Mouse (Mus musculus): Measurements from ENCODE around the gene Fancc. TPM values are rescaled to one million over a fixed set of nuclear protein-coding genes. Genes with fewer than 3 reads are reported as not detected.
A peak's percentile ranks its signal among the peaks of the same experiment; 100 is the strongest.

Gene Fancc
- polyA plus RNA-seq, 3 experiments from 2014 or later, result 8.5 to 18.0 (median 14.4) TPM

DNA sequence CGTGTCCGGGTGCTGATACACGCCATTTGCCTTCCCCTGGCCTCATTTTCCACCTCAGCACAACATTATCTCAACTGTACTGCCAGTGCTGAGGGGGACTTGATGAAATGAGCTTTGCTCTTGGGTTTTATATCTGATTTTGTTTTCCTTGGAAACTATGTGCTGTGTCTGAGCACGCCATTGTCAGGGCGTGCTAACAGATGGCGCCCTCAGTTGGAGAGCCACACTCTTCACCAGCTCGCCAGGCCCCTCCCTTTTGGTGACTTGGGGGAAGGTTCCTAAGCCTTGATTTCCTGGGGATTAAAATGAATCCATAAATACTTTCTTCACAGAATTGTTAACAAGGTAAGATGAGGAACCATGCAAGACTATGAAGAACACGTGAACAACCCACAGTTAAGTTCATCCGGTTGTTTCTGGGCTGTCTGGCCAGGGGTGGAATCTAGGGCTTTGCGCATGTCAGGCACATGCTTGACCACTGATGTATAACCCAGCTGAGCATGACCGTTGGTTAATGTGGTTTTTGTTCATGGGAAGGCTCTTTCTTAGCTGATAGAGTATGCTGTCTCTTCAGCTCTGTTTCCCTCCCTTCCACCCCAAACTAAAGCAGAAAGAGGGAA is 210.5 kb downstream of the Fancc start:
- ATAC-seq, result no peak

DNA sequence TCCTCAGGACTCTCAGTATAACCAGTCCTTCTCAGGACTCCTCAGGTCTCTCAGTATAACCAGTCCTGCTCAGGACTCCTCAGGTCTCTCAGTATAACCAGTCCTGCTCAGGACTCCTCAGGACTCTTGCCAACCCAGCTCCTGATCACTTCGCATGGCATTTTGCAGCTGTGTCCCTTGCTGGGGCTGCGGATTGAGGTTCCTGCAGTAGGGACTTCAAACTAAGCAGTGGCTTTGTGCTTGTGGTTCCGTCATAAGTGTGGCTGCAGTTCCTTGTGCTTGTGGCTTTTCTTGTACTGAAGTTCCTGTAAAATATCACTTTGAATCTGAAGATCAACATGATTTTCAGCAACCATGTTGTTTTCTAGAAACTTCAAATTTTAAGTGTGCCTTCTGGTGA is 212.3 kb downstream of the Fancc start:
- ATAC-seq, result peak; percentile 14

DNA sequence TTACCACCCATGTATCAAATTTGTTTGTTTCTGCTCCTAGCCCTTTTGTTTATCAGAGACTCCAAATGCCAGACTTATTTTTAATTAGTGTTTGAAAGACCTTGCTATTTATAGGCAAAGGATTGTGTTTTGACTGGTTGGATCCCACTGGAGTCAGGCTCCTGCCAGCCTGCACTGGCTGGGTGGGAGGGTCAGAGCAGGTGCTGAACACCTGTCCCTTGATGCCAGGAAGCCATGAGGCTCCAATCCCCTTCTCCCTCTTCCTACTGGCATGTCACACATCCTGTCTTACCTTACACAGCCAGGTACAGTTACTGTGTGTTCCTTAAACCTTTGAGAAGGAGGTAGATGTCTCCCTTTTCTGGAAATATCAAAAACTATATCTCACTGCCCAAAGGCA is 213.8 kb downstream of the Fancc start:
- no peak for ATAC-seq

DNA sequence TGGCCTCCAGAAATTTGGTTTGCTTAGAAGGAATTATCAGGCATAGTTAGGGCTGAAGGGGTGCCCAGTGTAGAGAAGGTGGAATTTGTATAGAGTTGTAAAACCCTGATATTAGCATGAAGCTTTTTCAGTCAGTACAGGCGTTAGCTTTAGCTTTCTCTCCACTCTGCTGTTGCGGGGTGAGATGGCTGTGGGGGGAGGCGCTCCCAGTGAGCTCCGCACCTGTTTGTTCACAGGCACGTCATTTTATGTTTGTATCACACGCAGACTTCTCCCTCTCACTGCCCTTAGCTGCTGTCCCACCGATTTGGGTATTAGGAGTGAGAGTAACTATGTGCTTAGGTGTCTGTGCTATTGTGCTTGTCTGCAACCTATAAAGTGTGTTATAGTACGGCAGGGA is 215.9 kb downstream of the Fancc start:
- no peak for ATAC-seq

DNA sequence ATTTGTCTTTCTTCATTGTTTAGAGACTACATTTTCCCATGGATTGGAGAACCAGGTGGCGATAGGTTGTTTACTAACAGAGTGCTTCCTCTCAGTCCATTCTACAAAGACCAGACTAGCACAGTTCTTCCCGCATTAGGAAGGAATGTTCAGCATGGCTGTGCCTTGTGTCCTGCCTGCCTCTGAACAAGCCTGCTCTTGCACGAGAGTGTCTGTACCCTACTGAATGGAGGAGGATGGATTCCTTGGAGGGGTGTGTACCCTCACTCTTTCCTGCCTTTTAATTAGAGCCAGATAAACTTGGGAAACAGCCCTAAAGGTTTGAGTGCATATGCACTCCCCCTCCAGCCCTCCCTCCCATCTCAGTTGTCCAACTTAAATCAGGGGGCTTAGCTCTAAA is 216.7 kb downstream of the Fancc start:
- no peak for ATAC-seq

DNA sequence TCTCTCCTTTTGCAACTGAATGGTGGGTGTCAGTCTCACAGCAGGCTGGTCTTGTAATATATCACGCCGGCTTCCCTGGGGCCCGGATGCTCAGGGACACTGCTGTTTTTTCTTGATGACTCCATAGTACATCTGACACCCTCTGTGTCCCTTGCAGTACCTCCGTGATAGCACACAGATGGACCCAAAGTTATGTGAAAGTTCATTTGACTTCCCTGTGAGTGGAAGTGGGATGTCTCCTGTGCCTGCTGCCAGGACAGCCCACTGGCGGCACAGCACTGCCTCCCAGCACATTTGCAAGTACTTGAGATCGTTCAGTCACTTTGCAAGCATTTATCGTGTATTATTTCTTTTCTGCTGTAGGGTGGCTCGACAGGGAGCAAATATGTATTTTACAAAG is 217.3 kb downstream of the Fancc start:
- ATAC-seq, result no peak

DNA sequence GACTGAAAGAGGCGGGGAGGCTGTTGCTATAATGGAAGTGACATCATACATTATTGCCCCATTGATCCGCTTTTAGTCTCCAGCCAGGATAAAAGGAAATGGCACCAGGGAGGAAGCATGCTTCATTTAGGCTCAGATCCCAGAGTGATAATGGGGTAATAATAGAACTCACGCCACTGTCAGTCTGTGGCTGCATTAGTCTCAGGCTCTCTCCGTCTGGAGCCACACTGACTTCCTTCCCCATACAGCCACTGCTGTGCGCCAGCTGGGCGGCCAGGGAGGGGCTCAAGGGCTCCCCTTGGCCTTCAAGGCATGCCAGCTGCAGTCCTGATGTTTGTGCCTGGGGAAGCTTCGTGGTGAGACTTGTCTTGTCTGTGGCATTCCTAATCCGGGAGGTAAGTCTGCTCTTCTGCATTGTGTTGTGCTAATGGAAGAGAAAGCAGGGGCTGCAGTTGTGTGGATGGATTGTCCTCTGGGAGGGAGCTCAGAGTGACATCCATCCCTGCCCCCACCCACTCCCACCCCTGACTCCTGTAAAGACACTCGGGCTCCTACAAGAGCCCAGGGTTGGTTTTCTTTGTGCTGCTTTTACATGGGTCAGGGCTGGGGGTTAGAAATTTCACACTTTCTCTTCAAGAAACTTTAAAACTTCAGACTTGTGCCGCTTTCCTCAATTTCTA is 218.1 kb downstream of the Fancc start:
- ATAC-seq, result no peak

DNA sequence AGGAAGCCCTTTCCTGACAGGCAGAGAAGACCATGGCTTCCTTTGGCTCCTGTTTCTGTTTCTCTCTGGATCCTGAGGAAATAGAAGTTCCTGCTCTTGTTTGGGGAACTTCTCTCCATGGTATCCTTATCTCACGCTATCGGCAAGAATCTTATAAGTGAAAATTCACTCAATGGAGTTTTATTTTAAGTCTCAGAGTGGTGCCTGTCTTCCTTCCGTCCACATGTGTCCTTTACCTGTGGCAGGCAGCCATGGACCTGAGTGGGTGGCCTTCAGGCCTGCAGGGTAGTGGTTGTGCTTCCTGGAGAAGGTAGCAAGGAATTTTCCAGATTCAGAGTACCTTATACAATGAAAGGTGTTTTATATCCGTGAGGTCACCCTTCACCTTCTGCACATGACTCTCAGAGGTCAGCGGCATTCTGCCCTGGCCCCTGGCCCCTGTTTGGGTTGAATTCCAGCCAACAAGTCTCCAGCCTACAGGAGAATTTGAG is 218.9 kb downstream of the Fancc start:
- ATAC-seq, result no peak

DNA sequence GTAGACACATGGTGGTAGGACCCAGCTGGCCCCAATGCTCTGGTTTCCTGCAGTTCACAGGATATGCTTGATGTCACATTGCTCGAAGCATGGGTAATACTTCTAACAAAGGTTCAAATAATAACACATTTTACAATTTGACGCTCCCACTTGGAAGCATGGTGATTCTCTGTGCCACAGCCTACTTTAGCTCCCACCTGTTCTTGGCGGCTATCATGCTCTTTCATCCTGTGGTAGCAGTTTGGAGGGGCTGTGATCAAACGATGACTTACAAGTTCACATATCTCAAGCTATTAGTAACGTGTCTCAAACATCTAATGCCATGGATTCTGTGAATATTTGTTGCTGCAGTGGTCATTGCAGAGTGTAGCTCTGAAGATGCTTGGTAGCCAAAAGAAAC is 219.8 kb downstream of the Fancc start:
- peak; percentile 37 for ATAC-seq

DNA sequence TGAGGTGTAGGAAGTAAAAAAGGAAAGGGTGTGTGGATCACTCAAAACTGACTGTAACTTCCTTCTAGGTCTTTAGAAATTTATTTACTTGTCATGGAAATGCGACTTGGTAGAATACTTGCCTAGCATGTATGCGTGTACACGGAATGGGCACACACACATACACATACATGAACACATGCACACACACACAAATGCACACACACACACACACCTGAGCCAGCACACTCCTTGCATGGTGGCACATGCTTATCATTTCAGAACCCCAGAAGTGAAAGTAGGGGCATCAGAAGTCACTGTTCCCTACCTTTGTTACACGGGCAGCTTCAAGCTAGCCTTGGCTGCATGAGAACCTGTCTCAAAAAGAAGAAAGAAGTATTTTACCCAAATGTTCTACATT is 220.7 kb downstream of the Fancc start:
- peak; percentile 21 for ATAC-seq

DNA sequence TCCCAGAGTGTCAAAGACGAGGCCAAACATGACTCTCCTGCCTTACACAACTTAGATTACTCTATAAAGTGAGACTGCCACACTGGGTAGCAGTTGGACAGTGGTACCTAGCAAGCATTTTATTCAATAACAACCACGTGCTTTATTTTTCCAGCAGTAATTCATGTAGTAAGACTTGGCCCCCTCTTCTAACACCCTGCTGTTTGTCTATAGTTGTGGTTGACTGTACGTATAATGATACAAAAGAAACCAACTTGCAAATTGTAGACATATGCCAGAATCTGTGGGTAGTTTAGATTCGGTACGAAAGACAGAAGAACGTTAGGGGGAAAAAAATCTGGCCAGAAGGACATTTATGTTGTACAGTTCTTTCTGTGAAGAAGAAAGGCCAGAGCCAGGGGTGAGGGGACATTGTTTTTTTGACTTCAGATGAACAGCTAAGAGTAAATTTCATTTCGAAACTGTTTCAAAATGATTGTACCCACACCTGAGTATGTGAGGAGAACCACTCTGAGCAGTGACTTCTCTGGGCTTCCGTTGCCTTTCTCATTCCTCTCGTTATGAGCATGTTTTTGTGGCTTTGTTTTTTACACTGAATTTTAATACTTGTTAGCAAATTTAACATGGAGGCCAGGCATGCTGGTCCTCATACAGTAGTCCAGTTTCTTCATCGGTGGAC is 222.5 kb downstream of the Fancc start:
- ATAC-seq, result peak; percentile 58

DNA sequence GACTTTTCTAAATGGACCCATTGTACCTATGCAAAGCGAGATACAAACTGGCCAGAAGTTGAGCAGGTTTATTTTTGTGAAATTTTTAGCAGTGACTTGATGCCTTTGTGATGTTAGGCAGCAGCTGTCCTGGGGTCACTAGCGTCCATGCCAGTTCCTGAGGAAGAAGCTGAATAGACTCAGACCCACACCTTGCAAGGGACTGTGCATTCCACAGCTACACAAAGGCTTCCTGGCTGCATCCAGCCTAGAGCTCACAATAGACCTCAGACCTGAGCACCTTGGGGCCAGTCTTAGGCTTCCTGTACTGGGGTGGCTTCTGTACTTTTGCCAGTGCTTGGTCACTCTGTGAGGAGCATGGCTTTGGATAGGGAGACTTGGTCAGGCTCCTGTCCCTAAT is 223.2 kb downstream of the Fancc start:
- ATAC-seq, result no peak

DNA sequence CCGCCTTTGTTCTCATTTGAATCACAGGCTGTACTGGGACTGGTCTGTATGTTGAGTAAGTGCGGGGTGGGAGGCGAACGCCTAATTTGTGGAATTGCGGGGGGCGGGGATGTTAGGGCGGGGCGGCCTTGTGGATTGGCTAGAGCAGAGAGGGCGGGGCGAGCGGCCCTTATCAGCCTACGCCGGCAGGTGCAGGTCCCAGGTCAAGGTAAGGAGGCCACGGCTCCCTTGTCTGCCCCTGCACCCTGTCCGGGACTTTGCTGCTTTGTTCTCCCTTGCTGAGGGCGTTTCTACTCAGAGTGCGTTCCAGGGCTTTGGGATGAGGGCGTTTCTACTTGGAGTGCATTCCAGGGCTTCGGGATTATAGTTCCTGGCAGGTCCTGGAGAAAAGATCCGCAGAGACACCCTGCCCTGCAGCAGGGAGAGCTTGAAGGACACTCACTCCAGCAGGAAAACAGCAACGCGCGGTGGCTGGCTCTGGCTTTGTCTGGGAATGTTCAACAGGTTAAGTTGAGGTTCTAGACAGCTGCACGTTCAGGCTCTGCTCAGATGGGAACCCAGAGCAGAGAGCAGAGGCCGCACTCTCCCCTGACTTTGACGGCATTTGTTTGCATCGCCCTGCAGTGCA is 224.4 kb downstream of the Fancc start:
- no peak for ATAC-seq

DNA sequence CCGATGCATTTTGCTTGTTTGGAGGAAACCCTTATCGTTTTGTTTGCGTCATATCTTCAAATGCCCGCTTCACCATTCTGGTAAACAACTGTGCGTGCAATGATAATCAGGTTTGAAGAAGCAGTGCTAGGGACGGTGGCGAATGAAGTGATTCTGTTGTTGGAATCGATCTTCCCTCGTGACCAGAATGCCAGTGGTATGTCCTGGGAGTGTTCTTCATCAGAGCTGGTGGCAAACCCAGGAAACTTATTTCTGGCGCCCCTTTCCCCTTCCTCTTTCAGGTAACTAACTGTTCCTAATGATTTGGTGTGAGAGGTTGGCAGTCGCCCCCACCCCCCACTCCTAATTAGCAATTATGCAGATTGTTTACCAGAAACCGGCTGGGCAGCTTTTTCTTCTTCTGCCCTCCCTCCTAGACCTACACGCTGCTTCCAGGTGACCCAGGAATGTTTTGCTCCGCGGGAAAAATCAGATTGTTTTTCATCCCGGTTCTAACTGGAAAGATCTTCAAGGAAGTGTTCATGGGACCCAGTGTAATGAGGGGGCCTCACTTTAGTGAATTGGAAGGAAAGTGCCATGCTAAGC is 225.0 kb downstream of the Fancc start:
- ATAC-seq, result no peak

DNA sequence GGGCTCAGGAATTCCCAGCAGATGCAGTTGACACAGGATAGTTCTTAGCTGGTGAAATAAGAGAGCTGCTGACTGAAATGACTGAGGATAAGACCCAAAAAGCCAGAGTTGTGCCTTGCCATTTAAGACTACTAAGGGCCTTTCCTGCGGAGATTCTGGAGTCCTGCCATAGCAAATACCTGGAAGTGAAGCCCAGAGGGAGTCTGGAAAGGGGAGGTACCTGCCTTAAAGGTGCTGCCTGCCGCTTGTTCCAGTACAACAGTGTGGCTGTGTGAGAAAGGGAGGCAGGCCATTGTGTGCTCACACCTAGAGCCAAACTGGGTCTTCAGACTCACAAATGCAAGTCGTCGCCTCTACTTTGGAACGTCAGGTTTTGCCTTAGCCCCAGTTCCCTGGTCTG is 226.9 kb downstream of the Fancc start:
- no peak for ATAC-seq

DNA sequence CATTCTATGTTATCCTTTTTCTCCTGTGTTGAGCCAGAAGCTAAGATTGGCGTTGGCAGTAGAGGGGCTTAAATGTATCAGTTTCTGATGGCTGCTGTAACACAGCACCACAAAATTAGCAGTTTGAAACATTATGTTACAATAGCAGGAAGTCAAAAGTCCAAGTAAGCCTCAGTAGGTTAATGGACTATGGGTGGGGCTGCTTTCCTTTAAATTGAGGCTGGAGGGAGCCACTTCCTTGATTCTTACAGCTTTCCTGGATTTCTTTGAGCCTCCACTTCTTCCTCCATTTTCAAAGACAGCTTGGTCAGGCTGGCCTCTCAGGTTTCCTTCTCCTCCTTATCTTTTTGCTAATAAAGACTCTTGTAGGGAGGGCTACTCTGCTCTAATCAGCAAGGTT is 228.3 kb downstream of the Fancc start:
- no peak for ATAC-seq

DNA sequence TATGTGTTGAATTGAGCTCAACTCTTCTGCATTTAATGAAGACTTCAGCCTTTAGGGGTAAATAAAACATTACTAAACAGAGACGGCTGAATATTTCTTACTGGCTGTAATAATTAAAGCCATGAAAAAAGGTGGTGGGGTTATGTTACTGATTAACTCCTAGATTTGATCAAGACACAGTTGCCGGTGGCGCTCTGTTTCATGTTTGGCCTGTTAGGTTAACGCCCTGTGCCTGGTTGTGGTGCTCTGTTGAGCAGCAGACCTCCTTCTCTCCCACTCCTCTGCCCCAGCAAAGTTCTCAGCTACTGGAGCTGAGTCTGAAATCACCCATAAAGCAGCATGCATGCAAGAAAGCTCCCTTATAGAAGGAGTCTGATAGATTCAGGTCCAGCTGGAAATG is 228.7 kb downstream of the Fancc start:
- ATAC-seq, result no peak

DNA sequence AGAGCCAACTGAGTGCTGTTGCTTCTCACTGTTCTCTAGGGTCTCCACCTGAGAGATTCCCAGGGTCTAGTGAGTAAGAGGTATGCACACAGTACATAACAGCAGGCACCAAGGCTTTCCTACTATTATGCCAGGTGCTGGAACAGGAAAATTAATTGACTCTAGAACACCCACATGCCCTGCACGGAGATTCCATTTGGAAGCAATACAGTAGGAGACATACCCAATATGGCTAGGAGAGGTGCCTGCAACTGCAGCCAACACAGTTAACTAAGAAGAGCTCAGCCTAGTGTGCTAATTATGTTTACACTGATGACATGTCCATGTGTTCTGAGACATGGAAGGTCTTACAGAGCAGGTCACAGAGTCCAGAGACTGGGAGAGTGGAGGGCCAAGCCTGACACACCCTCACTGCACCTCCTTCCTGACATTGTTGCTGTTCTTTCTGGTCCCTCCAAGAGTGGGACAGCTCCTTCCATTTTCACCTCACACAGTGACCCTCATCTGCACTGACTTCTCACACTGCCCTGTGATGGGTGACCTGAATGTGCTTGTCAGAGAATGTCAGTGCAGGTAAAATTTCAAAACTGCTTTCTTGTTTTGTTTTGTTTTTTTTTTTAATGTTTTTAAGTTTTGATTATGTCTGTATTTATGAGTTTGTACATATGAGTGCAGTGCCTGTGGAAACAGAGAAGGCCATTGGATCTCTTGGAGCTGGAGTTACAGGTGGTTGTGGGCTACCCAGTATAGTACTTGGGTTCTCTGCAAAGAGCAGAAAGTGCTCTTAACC is 234.7 kb downstream of the Fancc start:
- ATAC-seq, result no peak

DNA sequence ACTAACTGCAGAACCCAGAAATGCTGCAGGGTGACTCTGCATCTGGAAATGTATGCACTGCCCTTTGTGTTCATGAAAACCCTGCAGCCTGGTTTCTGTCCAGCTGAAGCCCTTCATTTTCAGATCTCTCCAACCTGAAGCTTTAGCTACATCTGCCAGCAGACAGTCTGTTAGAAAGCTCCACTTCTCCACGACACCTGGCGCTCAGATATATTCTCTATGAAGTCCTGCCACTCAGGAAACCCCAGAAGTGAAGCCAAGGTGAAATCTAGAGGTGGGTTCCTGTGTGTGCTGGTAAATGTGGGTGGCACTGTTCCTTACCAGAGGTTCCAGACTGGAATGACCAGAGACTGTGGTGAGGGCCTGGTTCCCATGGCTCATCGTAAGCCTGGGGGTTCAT is 235.4 kb downstream of the Fancc start:
- peak; percentile 6 for ATAC-seq

DNA sequence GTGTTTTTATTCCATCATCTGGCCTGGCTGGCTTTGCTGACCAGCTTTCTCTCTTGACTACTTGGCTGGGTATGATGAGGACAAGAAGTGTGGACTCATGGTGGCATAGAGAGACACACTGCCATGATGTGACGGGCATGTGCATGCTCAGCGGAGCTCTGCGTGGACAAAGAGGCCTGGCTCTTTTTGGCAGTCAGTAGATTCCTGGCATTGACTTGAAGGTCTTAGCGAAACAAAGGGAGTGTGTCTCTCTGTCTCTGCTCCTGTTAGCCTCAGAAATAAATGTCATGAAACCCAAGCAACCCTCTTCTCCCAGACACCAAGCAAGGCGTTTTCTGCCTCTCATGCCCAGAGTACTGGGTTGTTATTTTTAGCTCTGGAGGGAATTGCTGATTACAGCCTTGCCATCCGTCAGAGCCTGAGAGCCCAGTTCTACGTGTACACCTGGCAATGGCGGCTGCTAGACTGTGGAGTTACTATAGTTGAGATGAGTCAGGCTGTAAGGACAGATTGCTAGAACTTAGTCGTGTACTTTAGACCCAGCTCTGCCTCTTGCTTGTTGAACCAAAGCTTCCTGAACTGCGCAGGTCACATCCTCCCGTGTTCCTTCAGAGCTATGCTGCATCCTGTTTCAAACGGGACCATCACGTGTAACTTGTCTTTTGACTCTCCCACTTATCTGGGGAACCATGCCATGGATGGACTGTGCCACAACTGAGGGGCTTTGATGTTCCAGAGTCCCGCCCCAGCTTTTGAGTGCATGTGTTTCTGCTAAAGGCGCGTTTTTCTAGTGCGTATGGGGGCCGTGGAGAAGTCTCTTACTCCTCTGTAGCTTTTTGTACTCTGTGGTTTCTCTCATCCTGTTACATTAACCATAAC is 236.1 kb downstream of the Fancc start:
- peak; percentile 85 for ATAC-seq

DNA sequence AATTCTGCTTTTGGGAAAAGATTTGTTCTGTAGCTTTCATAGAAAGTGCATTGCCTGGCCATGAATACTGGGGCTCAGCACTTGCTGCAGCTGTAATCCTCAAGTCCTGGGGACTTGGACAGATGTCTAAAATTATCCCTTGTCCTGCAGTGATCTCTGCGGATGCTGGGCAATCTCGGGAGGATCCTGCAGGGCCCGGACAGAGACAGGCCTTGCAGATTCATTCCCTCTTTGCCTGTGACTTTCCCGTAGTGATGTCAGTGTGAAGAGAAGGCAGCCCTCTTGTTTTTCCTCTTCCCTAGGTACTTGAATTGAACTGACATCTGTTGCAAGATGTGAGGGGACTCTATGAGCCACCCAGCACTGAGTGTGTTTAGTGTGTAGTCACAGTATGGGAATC is 236.9 kb downstream of the Fancc start:
- no peak for ATAC-seq

Data from inflammation-experienced regulatory T-cells, adult 6 months (primary cell).